Mouse (Mus musculus) neural tube, embryonic 14.5 days (tissue): ENCODE results near the gene Gtf3a. TPM values are rescaled to one million over a fixed set of nuclear protein-coding genes. Genes with fewer than 3 reads are reported as not detected.

ENCODE experiments used
- ATAC-seq: fragments of 200-750 bp; cut with Nextera tagmentation; 2 replicates; pipeline ENCODE4 v1.8.0; 2017; ENCODE audit warnings: low read depth, mild to moderate bottlenecking, moderate TSS enrichment, moderate library complexity
- H3K27ac ChIP-seq: fragments of 300-500 bp; sonication (generic); 2 replicates; pipeline ENCODE4 v1.5.1; 2014; ENCODE audit warnings: low read depth, mild to moderate bottlenecking, control low read depth, low read length, moderate library complexity, mixed read lengths
- H3K27me3 ChIP-seq: fragments of 300-500 bp; sonication (generic); 2 replicates; pipeline ENCODE4 v1.6.1; 2014; ENCODE audit warnings: low read length; ENCODE audit not compliant: control insufficient read depth, insufficient read depth
- H3K36me3 ChIP-seq: fragments of 300-500 bp; sonication (generic); 2 replicates; pipeline ENCODE4 v1.6.1; 2014; ENCODE audit warnings: low read length, mixed read lengths; ENCODE audit not compliant: control insufficient read depth, insufficient read depth
- H3K4me1 ChIP-seq: fragments of 300-500 bp; sonication (generic); 2 replicates; pipeline ENCODE4 v1.6.1; 2014; ENCODE audit warnings: low read length; ENCODE audit not compliant: control insufficient read depth, insufficient read depth
- H3K4me2 ChIP-seq: fragments of 300-500 bp; sonication (generic); 2 replicates; pipeline ENCODE4 v1.6.1; 2014; ENCODE audit warnings: mild to moderate bottlenecking, low read depth, low read length, control low read depth
- H3K4me3 ChIP-seq: fragments of 300-500 bp; sonication (generic); 2 replicates; pipeline ENCODE4 v1.5.1; 2014; ENCODE audit warnings: low read depth, low read length, control low read depth, mixed read lengths
- H3K9ac ChIP-seq: fragments of 300-500 bp; sonication (generic); replicated peaks from 2 replicates; pipeline ENCODE4 v1.6.1; 2014; ENCODE audit warnings: low read depth, mild to moderate bottlenecking, control low read depth, low read length, mixed read lengths
- H3K9me3 ChIP-seq: fragments of 300-500 bp; sonication (generic); 2 replicates; pipeline ENCODE4 v1.6.1; 2016; ENCODE audit warnings: low read length; ENCODE audit not compliant: control insufficient read depth
- WGBS: fragments of 180-500 bp; shearing (Covaris S2); extraction: QIAGEN DNeasy Blood & Tissue Kit; methylation state at CpG from one replicate; pipeline ENCODE4 v1.1.7; 2014; 5-methylcytosine and 5-hydroxymethylcytosine counted together
- polyA plus RNA-seq: library from polyadenylated mRNA; unstranded; fragments of >200 nt; fragmentation: Nextera tagmentation; extraction: Ambion mirVana; gene quantifications from 2 replicates; pipeline ENCODE4 v1.2.1, GENCODE M21; 2014

The Gtf3a gene
- polyA plus RNA-seq, 1 experiment from 2014 or later: 104 TPM

- WGBS: 97% methylated on average over 2 of the region's 2 CpGs
- no peak for ATAC-seq
- Histone ChIP-seq H3K9me3 (no peaks in the 10 kb centered on the region), H3K36me3 (no peaks in the 10 kb centered on the region), H3K4me3 (no peak overlapping the region), H3K4me1 (peaks cover 5% of the 10 kb centered on the region), H3K4me2 (no peak overlapping the region), H3K27ac (no peak overlapping the region), H3K27me3 (no peaks in the 10 kb centered on the region), H3K9ac (no peak overlapping the region)
These were observed 3.9 kb upstream of the Gtf3a start for GRCm38 (mm10) chr5:146944568-146944967.

- no peak for ATAC-seq
- Histone ChIP-seq H3K27ac (no peak overlapping the region), H3K36me3 (peaks cover 1% of the 10 kb centered on the region; the same call in 1 of the 2 replicates), H3K4me3 (no peak overlapping the region), H3K4me2 (no peak overlapping the region), H3K9me3 (no peaks in the 10 kb centered on the region), H3K9ac (no peak overlapping the region), H3K27me3 (no peaks in the 10 kb centered on the region), H3K4me1 (peaks cover 6% of the 10 kb centered on the region)
- 92% methylated on average over 9 of the region's 9 CpGs for WGBS
These were observed 1.8 kb upstream of the Gtf3a start for GRCm38 (mm10) chr5:146946682-146947081.

- H3K9me3 ChIP-seq: no peaks in the 10 kb centered on the region
- peaks cover 6% of the 10 kb centered on the region for H3K4me1 ChIP-seq
- ATAC-seq: no peak
These were observed 960 bp upstream of the Gtf3a start for GRCm38 (mm10) chr5:146947497-146947896.

GRCm38 (mm10) chr5:146948041-146948507 is 383 bp upstream of the Gtf3a start:
- Histone ChIP-seq H3K9ac (peak overlapping the region; percentile 83), H3K27ac (peak overlapping the region; percentile 72), H3K4me2 (peak overlapping the region; percentile 89), H3K27me3 (no peaks in the 10 kb centered on the region), H3K9me3 (no peaks in the 10 kb centered on the region), H3K36me3 (peaks cover 12% of the 10 kb centered on the region; the same call in 1 of the 2 replicates), H3K4me3 (peak overlapping the region; percentile 71), H3K4me1 (peaks cover 6% of the 10 kb centered on the region)
- WGBS: 32% methylated on average over 10 of the region's 10 CpGs
- peak; percentile 10; the same call in 1 of the 2 replicates for ATAC-seq

More at GRCm38 (mm10) chr5:146947497-146947896, 960 bp upstream of the Gtf3a start:
- no peak overlapping the region for H3K4me3 ChIP-seq
- H3K27me3 ChIP-seq: no peaks in the 10 kb centered on the region
- no peak overlapping the region for H3K27ac ChIP-seq
- no peak overlapping the region for H3K9ac ChIP-seq
- peaks cover 7% of the 10 kb centered on the region; the same call in 1 of the 2 replicates for H3K36me3 ChIP-seq
- no peak overlapping the region for H3K4me2 ChIP-seq
- 94% methylated on average over 6 of the region's 6 CpGs for WGBS

- H3K9ac ChIP-seq: no peak overlapping the region
- WGBS: 91% methylated on average over 7 of the region's 7 CpGs
- H3K27ac ChIP-seq: no peak overlapping the region
- H3K27me3 ChIP-seq: no peaks in the 10 kb centered on the region
- peaks cover 58% of the 10 kb centered on the region for H3K36me3 ChIP-seq
- no peak for ATAC-seq
- no peaks in the 10 kb centered on the region for H3K9me3 ChIP-seq
- H3K4me2 ChIP-seq: no peak overlapping the region
- H3K4me1 ChIP-seq: peaks cover 2% of the 10 kb centered on the region
- H3K4me3 ChIP-seq: no peak overlapping the region
These were observed 6.1 kb downstream of the Gtf3a start for GRCm38 (mm10) chr5:146954576-146954975.

- no peak for ATAC-seq
- Histone ChIP-seq H3K36me3 (peaks cover 58% of the 10 kb centered on the region), H3K27me3 (no peaks in the 10 kb centered on the region)
These were observed 7.2 kb downstream of the Gtf3a start for GRCm38 (mm10) chr5:146955651-146956050.

GRCm38 (mm10) chr5:146956678-146957077 is 8.2 kb downstream of the Gtf3a start:
- no peak for ATAC-seq

More at GRCm38 (mm10) chr5:146955651-146956050, 7.2 kb downstream of the Gtf3a start:
- Histone ChIP-seq H3K4me1 (no peaks in the 10 kb centered on the region), H3K27ac (no peak overlapping the region), H3K9me3 (no peaks in the 10 kb centered on the region), H3K9ac (no peak overlapping the region), H3K4me3 (no peak overlapping the region), H3K4me2 (no peak overlapping the region)
- WGBS: 86% methylated on average over 5 of the region's 5 CpGs

GRCm38 (mm10) chr5:146963118-146963936 is 14.9 kb downstream of the Gtf3a start, which contains the start of gene Mtif3:
Gene Mtif3 (minus strand): TSS chr5:146963800.
- Histone ChIP-seq H3K36me3 (0 out of 2 replicates have a peak, but pooled peaks cover under 1% of the 10 kb centered on the region), H3K9ac (peak within 1 kb of the TSS; percentile 78), H3K4me2 (peak within 1 kb of the TSS; percentile 80), H3K4me1 (peaks cover 6% of the 10 kb centered on the region), H3K4me3 (peak within 1 kb of the TSS; percentile 84), H3K27ac (peak within 1 kb of the TSS; percentile 67; the same call in 1 of the 2 replicates), H3K9me3 (no peaks in the 10 kb centered on the region), H3K27me3 (no peaks in the 10 kb centered on the region)
- WGBS: 2% methylated on average over 46 of the region's 46 CpGs
- peak; percentile 82 for ATAC-seq

More at GRCm38 (mm10) chr5:146956678-146957077, 8.2 kb downstream of the Gtf3a start:
- Histone ChIP-seq H3K9ac (no peak overlapping the region), H3K4me3 (no peak overlapping the region), H3K4me2 (no peak overlapping the region), H3K4me1 (no peaks in the 10 kb centered on the region), H3K27ac (no peak overlapping the region), H3K27me3 (no peaks in the 10 kb centered on the region), H3K36me3 (peaks cover 57% of the 10 kb centered on the region), H3K9me3 (no peaks in the 10 kb centered on the region)
- WGBS: 90% methylated on average over 18 of the region's 18 CpGs

GRCm38 (mm10) chr5:146963937-146964278 is 15.5 kb downstream of the Gtf3a start:
- H3K27me3 ChIP-seq: no peaks in the 10 kb centered on the region
- no peaks in the 10 kb centered on the region for H3K36me3 ChIP-seq
- 49% methylated on average over 8 of the region's 8 CpGs for WGBS
- peak overlapping the region; percentile 80 for H3K4me2 ChIP-seq
- peaks cover 6% of the 10 kb centered on the region for H3K4me1 ChIP-seq
- H3K4me3 ChIP-seq: peak overlapping the region; percentile 84
- H3K9me3 ChIP-seq: no peaks in the 10 kb centered on the region
- peak; percentile 24 for ATAC-seq
- H3K9ac ChIP-seq: no peak overlapping the region; the same call in 1 of the 2 replicates
- no peak overlapping the region for H3K27ac ChIP-seq
